Mouse (Mus musculus) kidney, embryonic 15.5 days (tissue): Measurements from ENCODE around the gene Ugt1a9. TPM values are rescaled to one million over a fixed set of nuclear protein-coding genes. Genes with fewer than 3 reads are reported as not detected.
A peak's percentile ranks its signal among the peaks of the same experiment; 100 is the strongest.
"Not testable (repeated sequence)": the region's sequence is repeated elsewhere in the genome, so short reads cannot be mapped to it uniquely, and the experiment has no call there.

ENCODE experiments used
- ATAC-seq: fragments of 200-750 bp; cut with Nextera tagmentation; replicated peaks from 2 replicates; pipeline ENCODE4 v1.8.0; 2017; ENCODE audit warnings: moderate TSS enrichment; ENCODE audit not compliant: low FRiP score
- H3K27ac ChIP-seq: fragments of 300-500 bp; sonication (generic); 2 replicates; pipeline ENCODE4 v1.5.1; 2015; ENCODE audit warnings: mild to moderate bottlenecking, inconsistent platforms
- H3K27me3 ChIP-seq: fragments of 300-500 bp; sonication (generic); 2 replicates; pipeline ENCODE4 v1.6.1; 2015; ENCODE audit warnings: inconsistent platforms
- H3K36me3 ChIP-seq: fragments of 300-500 bp; sonication (generic); 2 replicates; pipeline ENCODE4 v1.6.1; 2015; ENCODE audit warnings: inconsistent platforms
- H3K4me1 ChIP-seq: fragments of 300-500 bp; sonication (generic); 2 replicates; pipeline ENCODE4 v1.6.1; 2015; ENCODE audit warnings: inconsistent platforms
- H3K4me2 ChIP-seq: fragments of 300-500 bp; sonication (generic); 2 replicates; pipeline ENCODE4 v1.6.1; 2015; ENCODE audit warnings: moderate library complexity, mild to moderate bottlenecking, inconsistent platforms
- H3K4me3 ChIP-seq: fragments of 300-500 bp; sonication (generic); replicated peaks from 2 replicates; pipeline ENCODE4 v1.5.1; 2015; ENCODE audit warnings: mild to moderate bottlenecking, inconsistent platforms
- H3K9ac ChIP-seq: fragments of 300-500 bp; sonication (generic); 2 replicates; pipeline ENCODE4 v1.6.1; 2015; ENCODE audit warnings: mild to moderate bottlenecking, inconsistent platforms
- H3K9me3 ChIP-seq: fragments of 300-500 bp; sonication (generic); replicated peaks from 2 replicates; pipeline ENCODE4 v1.6.1; 2016; ENCODE audit warnings: inconsistent platforms
- WGBS: fragments of 180-500 bp; shearing (Covaris S2); methylation state at CpG from one replicate; pipeline ENCODE4 v1.1.7; 2015; ENCODE audit warnings: mixed read lengths; 5-methylcytosine and 5-hydroxymethylcytosine counted together
- polyA plus RNA-seq: library from polyadenylated mRNA; unstranded; fragments of >200 nt; fragmentation: Nextera tagmentation; extraction: Ambion mirVana; gene quantifications from 2 replicates; pipeline ENCODE4 v1.2.1, GENCODE M21; 2015

Ugt1a9 gene
- polyA plus RNA-seq, 1 experiment from 2014 or later, result 4.7 TPM

DNA sequence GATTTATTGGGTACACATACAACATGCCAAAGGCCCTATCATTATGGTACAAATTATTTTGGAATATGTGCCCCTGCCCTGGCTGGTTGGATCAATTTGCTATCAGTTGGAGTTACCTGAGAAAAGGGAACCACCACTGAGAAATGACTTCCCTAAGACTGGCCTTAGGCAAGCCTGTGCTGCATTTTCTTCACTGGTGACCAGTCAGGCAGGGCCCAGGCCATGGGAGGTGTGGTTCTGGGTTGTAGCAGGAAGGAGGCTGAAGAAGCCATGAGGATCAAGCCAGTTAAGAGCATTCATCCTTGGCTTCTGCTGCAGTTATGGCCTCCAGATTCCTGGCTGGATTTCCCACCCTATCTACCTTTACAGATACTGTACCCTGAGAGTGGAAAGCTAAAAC is 21.7 kb downstream of the Ugt1a9 start:
- H3K9me3 ChIP-seq, result no peaks in the 10 kb centered on the region
- ATAC-seq, result no peak

DNA sequence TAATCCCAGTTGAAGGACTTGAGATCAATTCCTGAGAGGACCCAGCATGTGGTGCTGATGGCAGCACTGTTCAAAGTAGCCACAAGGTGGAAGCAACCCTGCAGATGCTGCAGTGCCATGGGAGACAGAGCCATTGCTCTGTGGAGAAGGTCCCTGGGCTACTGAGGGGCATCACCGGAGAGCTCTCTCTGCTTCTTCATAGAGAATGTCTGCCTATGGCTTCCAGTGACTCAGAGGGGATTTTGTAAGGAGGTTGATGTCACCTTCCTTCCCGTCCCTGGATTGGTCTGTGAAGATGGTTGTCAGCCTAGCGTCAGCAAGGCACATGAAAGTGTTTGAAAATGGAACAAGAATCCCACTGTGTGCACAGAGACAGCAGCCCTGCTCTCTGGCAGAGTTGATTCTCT is 23.7 kb downstream of the Ugt1a9 start:
- whole genome bisulfite sequencing, result 55% methylated on average over 3 of the region's 3 CpGs
- peak; percentile 69 for ATAC-seq
- H3K9ac ChIP-seq, H3K36me3 ChIP-seq, H3K9me3 ChIP-seq, H3K27me3 ChIP-seq, H3K4me2 ChIP-seq, H3K4me3 ChIP-seq: not testable (repeated sequence)
- Histone ChIP-seq H3K27ac (peak overlapping the region; percentile 93), H3K4me1 (peaks cover 15% of the 10 kb centered on the region)

More for the DNA sequence above, 21.7 kb downstream of the Ugt1a9 start:
- Histone ChIP-seq H3K36me3 (no peaks in the 10 kb centered on the region), H3K4me1 (peaks cover 15% of the 10 kb centered on the region), H3K4me3 (no peak overlapping the region), H3K4me2 (no peak overlapping the region), H3K9ac (no peak overlapping the region), H3K27me3 (no peaks in the 10 kb centered on the region), H3K27ac (no peak overlapping the region)

DNA sequence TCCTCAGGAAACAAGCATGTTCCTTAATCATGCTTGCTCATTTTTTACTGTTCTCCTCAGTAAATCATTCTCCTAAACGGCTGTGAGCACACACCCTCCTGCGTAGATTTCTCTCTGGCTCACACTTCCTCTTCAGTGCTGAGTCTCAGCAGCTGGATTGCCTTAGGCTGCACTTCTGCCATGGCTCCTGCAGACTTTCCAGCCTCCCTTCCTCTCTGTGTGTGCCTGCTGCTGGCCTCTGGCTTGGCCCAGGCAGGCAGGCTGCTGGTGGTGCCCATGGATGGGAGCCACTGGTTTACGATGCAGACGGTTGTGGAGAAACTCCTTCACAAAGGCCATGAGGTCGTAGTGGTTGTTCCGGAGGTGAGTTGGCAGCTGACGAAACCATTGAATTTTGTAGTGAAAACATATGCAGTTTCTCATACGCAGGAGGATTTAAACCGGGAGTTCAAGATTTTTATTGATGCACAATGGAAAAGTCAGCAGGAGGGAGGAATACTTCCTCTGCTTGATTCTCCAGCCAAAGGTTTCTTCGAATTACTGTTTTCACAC is 24.4 kb downstream of the Ugt1a9 start, which contains the start of gene Ugt1a7c:
Gene Ugt1a7c, plus strand, starts transcription at position 122 of the 552 bp plus-strand sequence.
- Histone ChIP-seq H3K4me1 (peaks cover 15% of the 10 kb centered on the region), H3K27ac (peak within 1 kb of the TSS; percentile 93), H3K4me2 (peak within 1 kb of the TSS; percentile 49), H3K4me3 (peak within 1 kb of the TSS; percentile 29), H3K36me3 (no peaks in the 10 kb centered on the region), H3K9me3 (no peaks in the 10 kb centered on the region), H3K27me3 (no peaks in the 10 kb centered on the region), H3K9ac (no peak within 1 kb of the TSS; the same call in 1 of the 2 replicates)
- WGBS, result 15% methylated on average over 10 of the region's 10 CpGs
- peak; percentile 92 for ATAC-seq

DNA sequence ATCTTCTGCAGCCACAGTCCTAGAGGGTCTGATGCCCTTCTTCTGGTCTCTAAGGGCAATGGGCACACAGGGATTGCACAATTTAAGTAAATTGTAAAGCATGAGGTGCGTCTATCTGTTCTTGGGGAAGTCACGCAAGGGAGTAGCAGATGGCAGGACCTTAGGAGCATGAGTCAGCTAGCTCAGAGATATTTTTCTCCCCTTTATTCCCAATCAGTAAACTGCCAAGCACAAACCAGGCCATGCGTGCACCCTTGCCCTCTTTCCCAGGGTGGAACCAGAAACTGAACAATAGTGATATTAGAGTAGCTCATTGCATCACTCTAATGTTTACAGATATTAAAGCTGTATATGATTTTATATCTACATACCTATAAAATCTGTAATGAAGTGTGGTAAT is 27.9 kb downstream of the Ugt1a9 start:
- not testable (repeated sequence) for H3K9me3 ChIP-seq, H3K4me3 ChIP-seq, H3K4me2 ChIP-seq, ATAC-seq, H3K36me3 ChIP-seq, H3K27me3 ChIP-seq, H3K9ac ChIP-seq, H3K27ac ChIP-seq
- H3K4me1 ChIP-seq, result peaks cover 15% of the 10 kb centered on the region
- 91% methylated on average over 3 of the region's 3 CpGs for WGBS

DNA sequence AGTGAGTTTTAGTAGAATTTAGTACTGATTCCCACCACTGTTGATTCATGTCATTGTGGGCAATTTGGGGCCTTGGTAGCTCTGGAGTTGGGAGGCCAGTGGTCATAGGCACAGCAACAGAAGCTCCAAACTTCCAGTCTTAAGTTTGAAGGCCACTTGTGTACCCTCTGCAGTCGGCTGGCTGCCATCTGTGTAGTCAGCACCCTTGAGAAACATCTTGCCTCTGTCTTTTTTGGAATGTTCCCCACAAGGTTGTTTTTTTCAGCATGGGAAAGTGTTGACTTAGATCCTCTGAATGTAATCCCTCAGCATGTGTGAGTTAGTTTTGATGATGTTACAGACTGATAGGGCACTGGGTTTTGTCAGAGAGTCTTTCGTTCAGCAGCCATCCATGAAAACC is 29.1 kb downstream of the Ugt1a9 start:
- WGBS, result 88% methylated on average over 2 of the region's 2 CpGs
- not testable (repeated sequence) for H3K4me3 ChIP-seq, ATAC-seq, H3K27me3 ChIP-seq, H3K36me3 ChIP-seq, H3K4me2 ChIP-seq, H3K9ac ChIP-seq, H3K9me3 ChIP-seq, H3K27ac ChIP-seq
- H3K4me1 ChIP-seq, result peaks cover 10% of the 10 kb centered on the region

DNA sequence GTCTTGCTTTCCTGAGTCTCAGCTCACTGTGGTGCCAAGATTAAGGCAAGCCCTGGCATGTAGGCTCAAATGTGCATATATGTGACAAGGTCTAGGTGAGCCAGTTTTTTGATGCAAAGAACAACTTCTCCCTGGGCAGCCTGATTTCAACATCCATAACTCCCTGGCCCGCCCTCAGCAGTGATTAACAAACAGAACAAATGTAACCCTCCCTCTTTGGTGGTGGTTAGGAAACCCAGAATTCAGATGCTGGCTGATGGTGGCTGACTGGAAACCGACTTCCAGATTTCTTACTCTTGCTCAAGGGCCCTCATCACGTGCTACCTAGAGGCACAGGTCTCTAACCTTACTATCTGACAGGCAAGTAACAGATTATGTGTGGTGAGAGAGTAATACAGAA is 32.4 kb downstream of the Ugt1a9 start, which contains the start of gene Ugt1a6b:
Gene Ugt1a6b, plus strand, starts transcription at position 234 of the 400 bp plus-strand sequence.
- not testable (repeated sequence) for H3K36me3 ChIP-seq

DNA sequence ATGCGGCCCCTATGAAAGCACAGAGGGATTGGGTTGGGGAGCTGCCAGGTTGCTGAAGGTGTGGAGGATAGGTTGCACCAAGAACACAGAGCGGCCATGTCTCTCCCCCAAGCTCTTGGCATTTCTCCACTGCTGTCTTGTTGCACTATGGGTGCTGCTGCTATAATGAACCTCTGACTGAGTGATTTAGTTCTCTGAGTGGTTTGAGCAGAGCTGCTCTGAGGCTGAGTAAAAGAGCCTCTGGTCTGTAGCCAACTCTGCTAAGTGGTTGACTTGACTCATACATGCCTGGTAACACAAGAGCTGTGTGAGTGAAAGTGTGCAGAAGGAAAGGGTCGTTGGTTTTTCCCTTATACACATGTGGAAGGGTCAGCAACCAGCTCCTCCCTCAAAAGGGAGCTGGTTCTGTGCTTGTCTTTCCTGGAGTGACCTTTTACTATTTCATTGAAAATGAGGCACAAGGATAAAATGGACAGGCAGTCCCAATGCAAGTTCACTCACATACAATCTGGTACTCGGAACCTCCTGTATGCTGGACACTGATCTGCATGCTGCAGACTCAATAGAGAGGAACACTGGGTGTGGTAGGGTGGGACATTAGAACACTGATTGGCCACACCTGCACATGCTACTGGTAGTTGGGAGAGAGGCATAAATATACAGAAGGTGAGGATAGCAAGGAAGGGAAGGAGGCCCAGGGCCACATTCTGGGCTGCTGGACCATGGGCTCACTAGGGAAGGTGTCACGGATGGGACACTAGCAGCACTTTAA is 33.3 kb downstream of the Ugt1a9 start:
- not testable (repeated sequence) for ATAC-seq, H3K4me3 ChIP-seq, H3K27me3 ChIP-seq, H3K27ac ChIP-seq, H3K36me3 ChIP-seq, H3K9me3 ChIP-seq, H3K9ac ChIP-seq, H3K4me1 ChIP-seq, H3K4me2 ChIP-seq
- 70% methylated on average over 4 of the region's 5 CpGs for WGBS

More for the DNA sequence above, 32.4 kb downstream of the Ugt1a9 start, which contains the start of gene Ugt1a6b:
- not testable (repeated sequence) for H3K4me2 ChIP-seq, H3K27ac ChIP-seq, H3K4me3 ChIP-seq, ATAC-seq, H3K9ac ChIP-seq, H3K4me1 ChIP-seq, H3K27me3 ChIP-seq, H3K9me3 ChIP-seq
- WGBS, result 73% methylated on average over 3 of the region's 3 CpGs

DNA sequence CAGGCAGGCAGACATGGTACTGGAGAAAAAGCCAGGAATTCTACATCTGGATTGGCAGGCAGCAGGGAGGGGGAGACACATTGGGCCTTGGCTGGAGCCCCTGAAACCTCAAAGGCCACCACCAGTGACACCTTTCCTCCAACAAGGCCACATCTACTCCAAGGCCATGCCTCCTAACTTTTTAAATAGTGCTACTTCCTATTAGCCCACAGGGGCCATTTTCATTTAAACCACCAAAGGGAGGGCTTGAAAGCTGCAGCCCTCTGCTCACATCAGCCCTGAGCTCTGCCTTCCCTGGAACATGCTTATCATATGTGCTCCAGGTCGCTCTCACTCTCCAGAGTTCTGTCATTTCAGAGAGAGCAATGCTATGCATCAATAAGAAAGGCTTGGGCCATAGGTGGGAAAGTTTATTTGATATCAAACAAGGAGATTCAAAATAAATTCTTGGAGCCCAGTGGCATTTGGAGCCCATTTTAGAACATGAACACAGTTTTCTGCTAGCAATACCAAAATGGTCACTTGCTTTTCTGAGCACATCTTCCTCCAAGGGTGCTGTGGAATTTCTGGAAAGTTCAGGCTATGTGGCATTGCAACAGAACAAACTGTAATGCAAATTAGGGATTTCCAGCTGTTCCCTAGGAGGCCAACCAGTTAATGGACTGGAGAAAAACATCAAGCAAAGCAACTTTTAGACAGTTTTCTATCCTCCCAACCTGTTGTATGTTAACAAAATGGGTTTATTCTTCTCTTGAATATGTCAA is 34.2 kb downstream of the Ugt1a9 start:
- H3K27me3 ChIP-seq, result no peaks in the 10 kb centered on the region
- no peak overlapping the region for H3K4me2 ChIP-seq
- no peaks in the 10 kb centered on the region for H3K36me3 ChIP-seq
- H3K27ac ChIP-seq, result no peak overlapping the region
- H3K4me3 ChIP-seq, result no peak overlapping the region
- 96% methylated on average over 1 of the region's 1 CpGs for WGBS
- H3K4me1 ChIP-seq, result no peaks in the 10 kb centered on the region
- no peaks in the 10 kb centered on the region for H3K9me3 ChIP-seq
- H3K9ac ChIP-seq, result no peak overlapping the region
- no peak for ATAC-seq

DNA sequence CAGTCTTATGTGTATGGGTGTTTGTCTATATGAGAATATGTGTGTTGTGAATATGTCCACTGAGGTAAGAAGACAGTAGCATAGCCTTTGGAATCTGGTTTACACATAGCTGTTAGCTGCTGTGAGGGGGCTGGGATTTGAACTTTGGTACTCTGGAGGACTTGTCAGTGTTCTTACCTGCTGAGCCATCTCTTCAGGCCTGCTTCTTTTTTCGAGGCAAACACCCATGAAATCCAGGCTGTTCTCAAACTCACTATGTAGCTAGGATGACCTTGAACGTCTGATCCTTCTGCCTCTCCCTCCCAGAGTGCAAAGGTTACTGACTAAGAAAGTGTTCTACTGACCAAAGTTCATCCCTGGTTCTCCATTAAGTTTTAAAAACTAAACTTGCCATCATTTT is 35.1 kb downstream of the Ugt1a9 start:
- Histone ChIP-seq H3K4me2 (no peak overlapping the region), H3K9ac (no peak overlapping the region), H3K27me3 (no peaks in the 10 kb centered on the region), H3K36me3 (no peaks in the 10 kb centered on the region), H3K4me3 (no peak overlapping the region), H3K4me1 (no peaks in the 10 kb centered on the region), H3K9me3 (no peaks in the 10 kb centered on the region), H3K27ac (no peak overlapping the region)
- ATAC-seq, result no peak
- WGBS, result 40% methylated on average over 2 of the region's 2 CpGs

DNA sequence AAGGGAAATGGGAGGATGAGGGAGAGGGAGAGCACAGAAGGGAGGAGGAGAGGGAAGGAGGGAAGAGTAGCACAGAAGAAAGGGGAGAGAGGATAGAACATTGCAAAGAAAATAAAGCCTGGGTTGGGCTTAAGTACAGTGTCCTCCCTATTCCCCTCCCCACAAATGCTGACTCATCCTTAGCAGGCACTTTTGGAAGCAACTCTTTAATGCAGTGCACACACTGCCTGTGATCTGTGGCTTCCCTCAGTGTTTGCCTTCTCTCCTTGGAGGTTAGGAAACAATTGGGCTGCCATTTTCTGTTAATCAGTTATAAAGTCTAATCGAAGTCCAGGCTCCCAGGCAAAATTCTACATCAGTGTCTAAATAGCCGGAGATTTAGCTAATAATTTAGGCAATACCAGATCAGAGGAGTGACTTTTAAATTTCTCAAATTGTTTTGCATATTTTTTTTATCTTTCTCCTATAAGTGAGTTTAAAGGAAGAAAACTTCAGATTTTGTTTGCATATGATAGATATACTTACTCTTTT is 38.5 kb downstream of the Ugt1a9 start:
- 67% methylated on average over 2 of the region's 2 CpGs for WGBS
- H3K36me3 ChIP-seq, H3K27me3 ChIP-seq, H3K4me1 ChIP-seq, H3K9ac ChIP-seq, H3K4me2 ChIP-seq, H3K4me3 ChIP-seq, H3K27ac ChIP-seq, H3K9me3 ChIP-seq: not testable (repeated sequence)
- ATAC-seq, result peak; percentile 90

DNA sequence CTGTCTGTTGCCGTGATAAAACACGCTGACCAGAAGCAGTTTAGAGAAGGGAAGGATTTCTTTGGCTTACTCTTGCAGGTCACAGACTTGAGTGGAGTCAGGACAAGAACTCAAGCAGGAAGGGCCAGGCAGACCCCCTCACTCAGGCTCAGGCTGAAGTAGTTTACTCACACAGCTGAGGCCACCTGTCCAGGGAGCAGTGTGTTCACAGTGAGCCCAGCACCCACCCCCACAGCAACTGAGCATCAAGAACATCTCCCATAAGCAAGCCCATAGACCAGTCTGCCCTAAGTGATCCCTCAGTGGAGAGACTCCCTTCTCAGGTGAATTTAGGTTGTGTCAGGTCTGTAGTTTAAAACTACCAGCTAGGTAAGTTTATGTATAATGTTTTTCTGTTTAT is 39.0 kb downstream of the Ugt1a9 start:
- H3K4me2 ChIP-seq, H3K4me3 ChIP-seq, H3K27ac ChIP-seq, H3K4me1 ChIP-seq, H3K9ac ChIP-seq, H3K9me3 ChIP-seq, ATAC-seq, H3K27me3 ChIP-seq, H3K36me3 ChIP-seq: not testable (repeated sequence)
- 67% methylated on average over 2 of the region's 2 CpGs for WGBS

DNA sequence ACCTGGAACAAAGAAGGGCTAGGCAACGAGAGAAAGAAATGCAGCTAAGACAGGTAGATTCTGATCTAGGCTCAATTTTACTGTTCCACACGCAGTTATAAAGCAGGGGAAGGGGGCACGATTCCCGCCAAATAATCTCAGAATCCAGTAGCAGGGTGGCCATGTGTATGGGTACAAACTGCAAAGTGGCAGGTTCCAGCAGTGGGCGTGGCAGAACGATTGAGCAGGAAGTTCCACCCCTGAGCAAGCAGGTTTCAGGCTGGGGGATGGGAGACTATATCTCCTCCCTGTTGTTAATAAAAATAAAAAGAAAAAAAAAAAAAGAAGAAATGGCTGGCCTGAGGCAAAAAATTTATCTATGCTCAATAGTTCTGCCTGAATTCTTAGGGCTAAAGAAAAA is 42.2 kb downstream of the Ugt1a9 start:
- H3K9me3 ChIP-seq, H3K36me3 ChIP-seq, H3K27ac ChIP-seq, H3K4me3 ChIP-seq, H3K4me1 ChIP-seq, H3K9ac ChIP-seq, ATAC-seq, H3K27me3 ChIP-seq, H3K4me2 ChIP-seq: not testable (repeated sequence)
- WGBS, result 93% methylated on average over 6 of the region's 6 CpGs
